Mouse (Mus musculus) cerebral cortex, adult 2 months (tissue): Measurements from ENCODE around the gene Pcolce.

Experiments used
- WGBS: fragments of 180-500 bp; shearing (Covaris S2); methylation state at CpG from one replicate; pipeline ENCODE4 v1.1.7; 2018; 5-methylcytosine and 5-hydroxymethylcytosine counted together

The Pcolce gene

GRCm38 (mm10) chr5:137596601-137597261 lies 16.9 kb downstream of the Pcolce start:
- WGBS: 46% methylated on average over 29 of the region's 30 CpGs

- WGBS: 85% methylated on average over 7 of the region's 7 CpGs
These were observed 17.7 kb downstream of the Pcolce start for GRCm38 (mm10) chr5:137595921-137596320.

DNA sequence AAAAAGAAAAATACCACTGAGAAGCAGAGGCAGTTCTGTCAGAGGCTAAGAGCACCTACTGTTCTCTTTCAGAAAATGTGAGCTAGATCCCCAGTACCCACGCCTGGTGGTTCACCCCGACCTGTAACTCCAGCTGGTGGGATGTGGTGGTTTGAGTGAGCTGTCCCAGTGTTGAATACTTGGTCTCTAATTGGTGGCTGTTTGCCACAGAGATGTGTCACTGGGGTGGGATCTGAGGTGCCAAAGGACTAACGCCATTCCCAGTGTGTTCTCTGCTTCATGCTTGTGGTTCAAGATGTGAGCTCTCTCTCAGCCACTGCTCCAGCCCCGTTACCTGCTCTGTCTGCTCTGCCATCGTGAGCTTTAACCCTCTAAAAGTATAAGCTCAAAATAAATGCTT lies 23.1 kb downstream of the Pcolce start:
- WGBS: 84% methylated on average over 5 of the region's 5 CpGs

DNA sequence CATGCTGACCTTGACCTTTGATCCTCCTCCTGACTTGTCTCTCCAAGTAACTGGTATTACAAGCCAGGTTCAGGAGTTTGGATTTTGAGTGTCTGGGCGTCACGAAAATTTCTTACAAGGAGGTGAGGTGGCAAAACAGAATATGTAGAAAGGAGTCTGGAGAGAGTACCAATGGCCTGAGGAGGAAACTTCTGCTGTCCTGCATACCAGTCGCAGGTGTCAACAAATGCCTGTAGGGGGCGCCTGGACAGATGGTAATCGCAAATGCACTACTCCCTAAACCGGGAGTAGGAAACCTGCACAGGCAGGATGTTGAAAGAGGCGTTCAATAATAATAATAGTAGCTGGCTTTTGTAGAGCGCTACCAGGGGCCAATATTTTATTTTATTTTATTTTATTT lies 28.6 kb downstream of the Pcolce start:
- 31% methylated on average over 8 of the region's 8 CpGs for WGBS

GRCm38 (mm10) chr5:137583670-137584169 lies 29.9 kb downstream of the Pcolce start:
- 20% methylated on average over 27 of the region's 27 CpGs for WGBS

GRCm38 (mm10) chr5:137582702-137583101 lies 30.9 kb downstream of the Pcolce start:
- 67% methylated on average over 8 of the region's 8 CpGs for WGBS

- 87% methylated on average over 6 of the region's 6 CpGs for WGBS
These were observed 33.3 kb downstream of the Pcolce start for GRCm38 (mm10) chr5:137580246-137580645.

DNA sequence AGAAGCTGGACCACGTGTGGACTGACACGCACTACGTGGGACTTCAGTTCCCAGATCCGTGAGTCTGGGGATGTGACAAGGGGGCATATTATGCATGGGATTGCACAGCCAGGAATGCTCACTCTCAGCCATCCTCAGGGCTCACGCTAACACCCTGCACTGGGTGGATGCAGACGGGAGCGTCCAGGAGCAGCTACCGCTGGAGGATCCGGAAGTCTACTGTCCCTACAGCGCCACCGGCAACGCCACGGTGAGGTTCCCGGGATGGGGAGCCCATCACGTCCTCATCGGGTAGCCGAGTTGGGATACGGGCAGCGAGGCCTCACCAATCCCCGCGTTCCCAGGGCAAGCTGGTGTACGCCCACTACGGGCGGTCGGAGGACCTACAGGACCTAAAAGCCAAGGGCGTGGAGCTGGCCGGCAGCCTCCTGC lies 39.1 kb downstream of the Pcolce start:
- 11% methylated on average over 27 of the region's 27 CpGs for WGBS

DNA sequence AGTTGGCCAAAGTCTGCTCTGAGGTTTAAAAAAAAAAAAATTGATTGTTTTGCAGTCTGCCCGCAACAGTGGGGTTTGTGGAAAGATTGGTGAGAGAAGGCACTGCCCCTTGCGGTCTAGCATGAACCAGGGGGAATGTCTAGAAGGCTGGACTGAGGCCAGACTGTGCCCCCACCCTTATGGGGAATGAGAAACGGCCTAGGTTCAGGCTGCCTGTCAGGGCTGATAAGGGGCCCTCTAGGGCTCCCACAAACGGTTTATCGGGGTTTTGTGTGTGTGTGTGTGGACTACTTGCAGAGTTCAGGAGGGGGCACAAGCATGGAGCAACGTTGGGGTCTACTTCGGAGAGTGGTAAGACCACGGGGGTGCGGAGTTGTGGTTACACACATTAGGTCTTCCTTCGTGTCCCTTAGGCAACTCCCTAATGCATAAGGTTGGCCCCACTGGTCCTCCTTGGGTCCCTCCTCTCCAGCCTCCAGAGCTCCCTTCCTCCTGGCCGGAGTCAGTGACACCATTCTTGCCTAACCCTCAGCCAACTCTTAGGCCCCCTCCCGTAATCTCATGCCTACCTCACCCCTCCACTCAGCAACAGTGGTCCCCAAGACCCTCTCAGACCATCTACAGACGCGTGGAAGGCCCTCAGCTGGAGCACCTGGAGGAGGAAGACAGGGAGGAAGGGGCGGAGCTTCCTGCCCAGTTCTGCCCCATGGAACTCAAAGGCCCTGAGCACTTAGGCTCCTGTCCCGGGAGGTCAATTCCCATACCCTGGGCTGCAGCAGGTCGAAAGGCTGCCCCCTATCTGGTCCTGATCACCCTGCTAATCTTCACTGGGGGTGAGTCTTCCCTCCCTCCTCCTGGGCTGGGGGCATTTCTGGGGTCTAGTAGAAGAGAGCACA lies 42.6 kb downstream of the Pcolce start:
- WGBS: 75% methylated on average over 17 of the region's 17 CpGs

- 60% methylated on average over 7 of the region's 7 CpGs for WGBS
These were observed 43.4 kb downstream of the Pcolce start for GRCm38 (mm10) chr5:137570181-137570580.

DNA sequence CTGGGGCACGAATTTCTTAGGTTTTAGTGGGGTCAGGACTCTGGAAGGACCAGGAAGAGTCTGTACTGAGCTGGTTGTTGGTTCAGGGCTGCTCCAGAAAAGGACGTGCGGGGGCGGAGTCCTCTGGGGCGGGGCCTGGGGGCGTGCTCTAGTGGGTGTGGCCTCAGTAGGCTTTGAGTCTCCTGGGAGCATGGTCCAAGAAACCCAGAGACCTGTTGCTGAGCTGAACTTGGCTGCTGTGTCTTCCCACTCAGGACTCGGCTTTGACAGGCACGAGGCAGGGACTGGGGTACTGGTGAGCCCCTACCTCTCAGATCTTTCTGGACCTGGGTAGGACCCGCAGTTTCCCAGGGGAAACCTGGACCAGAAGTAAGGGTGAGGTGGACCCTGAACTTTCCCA lies 43.9 kb downstream of the Pcolce start, which contains the start of gene Tfr2:
TSS of gene Tfr2 (plus strand) at position 176 of the 400 bp plus-strand sequence.
- 39% methylated on average over 9 of the region's 9 CpGs for WGBS

GRCm38 (mm10) chr5:137569031-137569430 lies 44.6 kb downstream of the Pcolce start:
- WGBS: 77% methylated on average over 12 of the region's 12 CpGs

- 80% methylated on average over 8 of the region's 8 CpGs for WGBS
These were observed 45.3 kb downstream of the Pcolce start for GRCm38 (mm10) chr5:137568223-137568798.

DNA sequence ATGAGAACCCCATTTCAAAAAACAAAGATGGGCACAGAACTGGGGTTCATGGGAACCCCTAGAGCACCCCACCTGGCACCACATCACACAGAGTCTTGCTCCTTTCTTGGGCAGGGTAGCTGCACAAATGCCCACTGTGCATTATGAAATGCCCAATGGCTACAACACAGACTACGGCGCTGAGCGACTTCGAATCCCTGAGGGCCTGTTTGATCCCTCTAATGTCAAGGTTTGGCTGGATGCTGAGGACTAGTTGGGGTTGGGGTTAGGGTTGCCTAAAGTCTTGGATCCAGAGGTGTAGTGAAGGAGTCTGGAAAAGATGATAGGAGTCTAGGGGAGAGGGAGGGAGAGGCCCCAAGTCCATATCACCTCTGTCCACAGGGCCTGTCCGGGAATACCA lies 47.2 kb downstream of the Pcolce start:
- 94% methylated on average over 5 of the region's 5 CpGs for WGBS

GRCm38 (mm10) chr5:137565744-137566143 lies 47.8 kb downstream of the Pcolce start:
- 78% methylated on average over 6 of the region's 6 CpGs for WGBS

- 48% methylated on average over 10 of the region's 10 CpGs for WGBS
These were observed 50.6 kb downstream of the Pcolce start for GRCm38 (mm10) chr5:137562965-137563364.

DNA sequence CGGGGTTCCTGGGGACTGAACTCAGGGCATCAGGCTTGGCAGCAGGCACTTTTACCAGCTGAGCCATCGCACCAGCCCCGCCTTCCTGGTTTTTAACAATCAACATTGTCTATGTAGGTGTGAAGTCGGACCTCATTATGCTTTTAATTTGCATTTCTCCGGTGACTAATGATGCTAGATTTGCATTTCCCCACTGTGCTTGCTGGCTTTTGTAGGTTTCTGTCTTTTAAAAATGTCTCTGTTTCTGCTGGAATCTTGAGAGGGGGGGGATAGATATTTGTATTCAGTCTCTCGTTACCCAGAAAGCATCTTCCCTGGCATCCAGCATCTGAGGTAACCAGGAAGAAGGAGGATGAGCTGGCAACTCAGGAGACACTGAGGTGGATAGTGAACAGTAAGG lies 52.0 kb downstream of the Pcolce start:
- 30% methylated on average over 6 of the region's 6 CpGs for WGBS
